Mouse (Mus musculus) MEL (cell line): ENCODE results near the gene Hoxa11. TPM values are rescaled to one million over a fixed set of nuclear protein-coding genes. Genes with fewer than 3 reads are reported as not detected.

Source experiments
- DNase-seq: peaks from one replicate; pipeline ENCODE4 v3.0.0; 2011; ENCODE audit warnings: low read depth, low spot score
- H3K27ac ChIP-seq: 2 replicates; pipeline ENCODE4 v1.5.1; 2012; ENCODE audit warnings: low read depth, mild to moderate bottlenecking, control low read depth, low read length, moderate library complexity; ENCODE audit not compliant: control insufficient read depth
- H3K27me3 ChIP-seq, 2 experiments: fragments of 150-350 bp in 1 of 2; sonication (generic) in 1 of 2; 2 replicates each; pipeline ENCODE4 v1.6.1; 2012; ENCODE audit warnings: low read length in 2 of 2, mild to moderate bottlenecking in 2 of 2, improper control_type of control experiment in 1 of 2, moderate library complexity in 1 of 2; ENCODE audit not compliant: insufficient read depth in 2 of 2, control insufficient read depth in 1 of 2
- H3K36me3 ChIP-seq, 2 experiments: 2 replicates each; pipeline ENCODE4 v1.6.1; 2012 to 2014; ENCODE audit warnings: low read length in 2 of 2, improper control_type of control experiment in 1 of 2, inconsistent platforms in 1 of 2, mild to moderate bottlenecking in 1 of 2; ENCODE audit not compliant: insufficient read depth in 2 of 2, control insufficient read depth in 1 of 2
- H3K4me1 ChIP-seq, 2 experiments: fragments of 150-350 bp in 1 of 2; sonication (generic) in 1 of 2; 2 replicates each; pipeline ENCODE4 v1.6.1; 2012; ENCODE audit warnings: low read length in 2 of 2, improper control_type of control experiment in 1 of 2, mild to moderate bottlenecking in 1 of 2; ENCODE audit not compliant: insufficient read depth in 2 of 2, control insufficient read depth in 1 of 2
- H3K4me3 ChIP-seq, 2 experiments: fragments of 150-350 bp in 1 of 2; sonication (generic) in 1 of 2; 2 replicates each; pipeline ENCODE4 v1.5.1; 2012; ENCODE audit warnings: low read depth in 2 of 2, low read length in 2 of 2, mild to moderate bottlenecking in 2 of 2, moderate library complexity in 2 of 2, control low read depth in 1 of 2, improper control_type of control experiment in 1 of 2; ENCODE audit not compliant: control insufficient read depth in 1 of 2, insufficient read depth in 1 of 2
- H3K79me2 ChIP-seq: 2 replicates; pipeline ENCODE4 v1.6.1; 2012; ENCODE audit warnings: mild to moderate bottlenecking, low read length, moderate library complexity; ENCODE audit not compliant: control insufficient read depth, poor library complexity, insufficient read depth
- H3K9ac ChIP-seq: 2 replicates; pipeline ENCODE4 v1.6.1; 2012; ENCODE audit warnings: low read depth, mild to moderate bottlenecking, control low read depth, low read length, moderate library complexity; ENCODE audit not compliant: control insufficient read depth, poor library complexity, severe bottlenecking
- H3K9me3 ChIP-seq: fragments of 150-350 bp; sonication (generic); replicated peaks from 2 replicates; pipeline ENCODE4 v1.6.1; 2012; ENCODE audit warnings: mild to moderate bottlenecking, low read length, improper control_type of control experiment, moderate library complexity; ENCODE audit not compliant: insufficient read depth
- BHLHE40 ChIP-seq: IDR thresholded peaks from 2 replicates; pipeline ENCODE4 v1.6.1; 2012; ENCODE audit warnings: low read depth, mild to moderate bottlenecking, inconsistent platforms, low read length, improper control_type of control experiment, borderline replicate concordance
- CTCF ChIP-seq, 3 experiments: IDR thresholded peaks in 2 of 3; conservative IDR thresholded peaks in 1 of 3; 2 replicates each; pipeline ENCODE4 v1.5.1; 2011 to 2012; ENCODE audit warnings: low read length in 3 of 3, low read depth in 2 of 3, mild to moderate bottlenecking in 2 of 3, improper control_type of control experiment in 1 of 3, inconsistent platforms in 1 of 3, mixed read lengths in 1 of 3, moderate library complexity in 1 of 3; ENCODE audit not compliant: control insufficient read depth in 1 of 3, insufficient read depth in 1 of 3, poor library complexity in 1 of 3, severe bottlenecking in 1 of 3
- E2F4 ChIP-seq: IDR thresholded peaks from 2 replicates; pipeline ENCODE4 v1.6.1; 2011; ENCODE audit warnings: low read depth, low read length, improper control_type of control experiment, borderline replicate concordance
- ELF1 ChIP-seq: IDR thresholded peaks from 2 replicates; pipeline ENCODE4 v1.6.1; 2014; ENCODE audit warnings: low read depth, mild to moderate bottlenecking, inconsistent platforms, low read length, improper control_type of control experiment, moderate library complexity
- GABPA ChIP-seq: IDR thresholded peaks from 2 replicates; pipeline ENCODE4 v1.6.1; 2012; ENCODE audit warnings: low read depth, mild to moderate bottlenecking, inconsistent platforms, low read length, improper control_type of control experiment, moderate library complexity
- HCFC1 ChIP-seq: IDR thresholded peaks from 2 replicates; pipeline ENCODE4 v1.6.1; 2012; ENCODE audit warnings: low read depth, mild to moderate bottlenecking, inconsistent platforms, low read length, improper control_type of control experiment, moderate library complexity
- JUND ChIP-seq: IDR thresholded peaks from 2 replicates; pipeline ENCODE4 v1.6.1; 2011; ENCODE audit warnings: low read depth, mild to moderate bottlenecking, improper control_type of control experiment, low read length
- KAT2A ChIP-seq: conservative IDR thresholded peaks from 2 replicates; pipeline ENCODE4 v1.6.1; 2012; ENCODE audit warnings: low read depth, low read length, improper control_type of control experiment, inconsistent platforms
- MAFK ChIP-seq: IDR thresholded peaks from 2 replicates; pipeline ENCODE4 v1.6.1; 2011; ENCODE audit warnings: low read depth, mild to moderate bottlenecking, low read length, improper control_type of control experiment, borderline replicate concordance
- MAZ ChIP-seq: IDR thresholded peaks from 2 replicates; pipeline ENCODE4 v1.6.1; 2012; ENCODE audit warnings: low read depth, mild to moderate bottlenecking, inconsistent platforms, low read length, improper control_type of control experiment
- MEF2A ChIP-seq: IDR thresholded peaks from 2 replicates; pipeline ENCODE4 v1.6.1; 2014; ENCODE audit warnings: low read depth, mild to moderate bottlenecking, inconsistent platforms, low read length, improper control_type of control experiment; ENCODE audit not compliant: poor library complexity, insufficient replicate concordance, severe bottlenecking; ENCODE audit errors: extremely low read depth
- MYC ChIP-seq: IDR thresholded peaks from 2 replicates; pipeline ENCODE4 v1.6.1; 2011; ENCODE audit warnings: low read depth, mild to moderate bottlenecking, low read length, improper control_type of control experiment, moderate library complexity
- NELFE ChIP-seq: IDR thresholded peaks from 2 replicates; pipeline ENCODE4 v1.6.1; 2011; ENCODE audit warnings: low read depth, low read length, improper control_type of control experiment
- POLR2AphosphoS2 ChIP-seq: IDR thresholded peaks from 2 replicates; pipeline ENCODE4 v1.6.1; 2011; ENCODE audit warnings: low read length, improper control_type of control experiment
- POLR2AphosphoS5 ChIP-seq: IDR thresholded peaks from 2 replicates; pipeline ENCODE4 v1.6.1; 2012; ENCODE audit warnings: low read depth, borderline replicate concordance, mild to moderate bottlenecking, inconsistent platforms, low read length, moderate library complexity, mixed read lengths
- RAD21 ChIP-seq: IDR thresholded peaks from 2 replicates; pipeline ENCODE4 v1.6.1; 2011; ENCODE audit warnings: mild to moderate bottlenecking, low read depth, low read length, improper control_type of control experiment
- SIN3A ChIP-seq: IDR thresholded peaks from 2 replicates; pipeline ENCODE4 v1.6.1; 2012; ENCODE audit warnings: low read length, improper control_type of control experiment, inconsistent platforms
- SMC3 ChIP-seq: IDR thresholded peaks from 2 replicates; pipeline ENCODE4 v1.6.1; 2011; ENCODE audit warnings: low read depth, low read length, improper control_type of control experiment
- TCF12 ChIP-seq: IDR thresholded peaks from 2 replicates; pipeline ENCODE4 v1.6.1; 2014; ENCODE audit warnings: low read depth, mild to moderate bottlenecking, inconsistent platforms, low read length, improper control_type of control experiment, moderate library complexity
- UBTF ChIP-seq: IDR thresholded peaks from 2 replicates; pipeline ENCODE4 v1.6.1; 2012; ENCODE audit warnings: low read depth, mild to moderate bottlenecking, inconsistent platforms, low read length, improper control_type of control experiment, moderate library complexity, borderline replicate concordance; ENCODE audit not compliant: insufficient read depth
- USF2 ChIP-seq, 2 experiments: IDR thresholded peaks; 2 replicates each; pipeline ENCODE4 v1.6.1; 2011 to 2012; ENCODE audit warnings: improper control_type of control experiment in 2 of 2, low read length in 2 of 2, borderline replicate concordance in 1 of 2, inconsistent platforms in 1 of 2, low read depth in 1 of 2, mild to moderate bottlenecking in 1 of 2; ENCODE audit not compliant: insufficient read depth in 1 of 2
- ZC3H11A ChIP-seq: IDR thresholded peaks from 2 replicates; pipeline ENCODE4 v1.6.1; 2012; ENCODE audit warnings: low read depth, mild to moderate bottlenecking, inconsistent platforms, low read length, improper control_type of control experiment
- polyA plus RNA-seq, 2 experiments: library from polyadenylated mRNA; stranded (reverse) in 1 of 2; unstranded in 1 of 2; fragments of >175 nt in 1 of 2; fragments of >200 nt in 1 of 2; gene quantifications; 2 replicates each; pipeline versions ENCODE4 v1.2.1 to v1.2.4; 2012; ENCODE audit warnings: low replicate concordance in 2 of 2, low read depth in 1 of 2; ENCODE audit not compliant: insufficient read length in 2 of 2, insufficient read depth in 1 of 2, missing spikeins in 1 of 2
- total RNA-seq: library from RNA; depleted of rRNA; stranded (reverse); fragments of 300-350 nt; gene quantifications from 2 replicates; pipeline ENCODE4 v1.2.3, GENCODE M21; 2012

Gene Hoxa11
- total and polyA plus RNA-seq, 3 experiments: not detected

GRCm38 (mm10) chr6:52208072-52208867 lies 37.3 kb downstream of the Hoxa11 start, which contains the start of gene Hoxa6:
Gene Hoxa6 (minus strand): TSS chr6:52208722.
- no peaks in the 10 kb centered on the region for H3K27me3 ChIP-seq
- no peak within 1 kb of the TSS for H3K9ac ChIP-seq
- H3K4me3 ChIP-seq: no peak within 1 kb of the TSS
- H3K4me1 ChIP-seq: no peaks in the 10 kb centered on the region
- H3K27ac ChIP-seq: no peak within 1 kb of the TSS
- H3K36me3 ChIP-seq: no peaks in the 10 kb centered on the region
- TF ChIP-seq USF2 (IDR thresholded peaks at IDR 0.05; ENCODE audit: borderline replicate concordance in 1 of 2, insufficient read depth in 1 of 2, low read depth in 1 of 2, low read length in 2 of 2) (no peak), RAD21 (no peak), E2F4 (no peak), ELF1 (no peak), SIN3A (no peak), POLR2AphosphoS2 (no peak), JUND (no peak), MAFK (no peak), GABPA (no peak), HCFC1 (no peak), MAZ (no peak), TCF12 (no peak), SMC3 (no peak), POLR2AphosphoS5 (no peak), KAT2A (no peak), CTCF (IDR thresholded peaks at IDR 0.05 in 2 of 3, conservative IDR thresholded peaks at IDR 0.05 in 1 of 3; ENCODE audit: control insufficient read depth in 1 of 3, insufficient read depth in 1 of 3, low read depth in 2 of 3, low read length in 3 of 3, poor library complexity in 1 of 3, severe bottlenecking in 1 of 3) (no peak), BHLHE40 (no peak), MEF2A (no peak)
- DNase-seq: no peak
- no peaks in the 10 kb centered on the region for H3K9me3 ChIP-seq
- no peaks in the 10 kb centered on the region for H3K79me2 ChIP-seq

DNA sequence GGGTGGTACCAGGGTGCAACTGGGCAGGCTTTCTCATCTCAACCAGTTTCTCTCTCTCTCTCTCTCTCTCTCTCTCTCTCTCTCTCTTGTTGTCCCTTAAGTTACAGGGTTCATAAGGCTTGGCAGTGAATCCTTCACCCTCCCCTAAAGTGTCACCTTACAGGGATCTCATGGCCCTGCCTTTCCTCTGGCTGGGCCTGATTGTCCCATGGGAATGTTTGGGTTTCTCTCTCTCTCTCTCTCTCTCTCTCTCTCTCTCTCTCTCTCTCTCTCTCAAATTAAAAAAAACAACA lies 38.0 kb downstream of the Hoxa11 start:
- TF ChIP-seq UBTF (no peak), KAT2A (no peak), NELFE (no peak), ZC3H11A (no peak), E2F4 (no peak), ELF1 (no peak), MYC (no peak), CTCF (IDR thresholded peaks at IDR 0.05 in 2 of 3, conservative IDR thresholded peaks at IDR 0.05 in 1 of 3; ENCODE audit: control insufficient read depth in 1 of 3, insufficient read depth in 1 of 3, low read depth in 2 of 3, low read length in 3 of 3, poor library complexity in 1 of 3, severe bottlenecking in 1 of 3) (no peak)
- H3K9ac ChIP-seq: no peak overlapping the region
- no peak for DNase-seq
- no peaks in the 10 kb centered on the region for H3K9me3 ChIP-seq
- H3K27ac ChIP-seq: no peak overlapping the region
- H3K4me1 ChIP-seq: no peaks in the 10 kb centered on the region
- H3K36me3 ChIP-seq: no peaks in the 10 kb centered on the region
- H3K27me3 ChIP-seq: no peaks in the 10 kb centered on the region
- H3K4me3 ChIP-seq: no peak overlapping the region
- H3K79me2 ChIP-seq: no peaks in the 10 kb centered on the region
